Mouse (Mus musculus) embryo, embryonic 10.5 days (tissue): Measurements from ENCODE around the gene Zfp637.
"Not testable (repeated sequence)": the region's sequence is repeated elsewhere in the genome, so short reads cannot be mapped to it uniquely, and the experiment has no call there.

Source experiments
- DNase-seq: peaks from one replicate; pipeline ENCODE4 v3.0.0-alpha.2; 2015; ENCODE audit warnings: low spot score

Zfp637 gene

DNA sequence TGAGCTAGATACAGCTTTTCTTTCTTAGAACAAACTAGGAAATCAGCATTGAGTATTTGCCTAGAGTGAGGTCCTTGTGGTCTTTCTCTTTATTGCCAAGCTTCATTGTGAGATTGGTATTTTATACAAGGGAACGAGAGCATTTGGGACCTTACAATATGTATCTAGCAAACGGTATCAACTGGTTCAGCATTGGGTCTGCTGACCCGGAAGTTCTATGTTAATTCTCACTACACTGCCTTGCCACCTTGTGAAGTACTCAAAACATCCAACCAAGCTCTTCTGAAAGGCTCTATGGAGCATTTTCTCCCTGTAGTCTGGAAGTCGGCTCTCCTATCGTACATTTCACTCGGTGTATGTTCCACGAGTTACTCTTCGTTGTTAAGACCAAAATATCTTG, 22.8 kb downstream of the Zfp637 start:
- DNase-seq = no peak

GRCm38 (mm10) chr6:117868187-117868586, 27.2 kb downstream of the Zfp637 start:
- DNase-seq = no peak

- DNase-seq = no peak
Observed at GRCm38 (mm10) chr6:117871034-117871433, 30.1 kb downstream of the Zfp637 start.

DNA sequence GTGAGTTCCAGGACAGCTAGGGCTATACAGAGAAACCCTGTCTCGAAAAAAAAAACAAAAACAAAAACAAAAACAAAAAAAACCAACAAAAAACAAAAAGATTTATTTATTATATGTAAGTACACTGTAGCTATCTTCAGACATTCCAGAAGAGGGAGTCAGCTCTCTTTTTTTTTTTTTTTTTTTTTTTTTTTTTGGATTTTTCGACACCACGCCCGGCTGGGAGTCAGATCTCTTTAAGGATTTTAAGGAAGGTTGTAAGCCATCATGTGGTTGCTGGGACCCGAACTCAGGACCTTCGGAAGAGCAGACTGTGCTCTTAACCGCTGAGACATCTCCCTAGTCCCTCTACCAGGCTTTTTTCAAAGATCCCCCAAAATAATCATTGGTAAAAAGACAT, 32.5 kb downstream of the Zfp637 start:
- not testable (repeated sequence) for DNase-seq

DNA sequence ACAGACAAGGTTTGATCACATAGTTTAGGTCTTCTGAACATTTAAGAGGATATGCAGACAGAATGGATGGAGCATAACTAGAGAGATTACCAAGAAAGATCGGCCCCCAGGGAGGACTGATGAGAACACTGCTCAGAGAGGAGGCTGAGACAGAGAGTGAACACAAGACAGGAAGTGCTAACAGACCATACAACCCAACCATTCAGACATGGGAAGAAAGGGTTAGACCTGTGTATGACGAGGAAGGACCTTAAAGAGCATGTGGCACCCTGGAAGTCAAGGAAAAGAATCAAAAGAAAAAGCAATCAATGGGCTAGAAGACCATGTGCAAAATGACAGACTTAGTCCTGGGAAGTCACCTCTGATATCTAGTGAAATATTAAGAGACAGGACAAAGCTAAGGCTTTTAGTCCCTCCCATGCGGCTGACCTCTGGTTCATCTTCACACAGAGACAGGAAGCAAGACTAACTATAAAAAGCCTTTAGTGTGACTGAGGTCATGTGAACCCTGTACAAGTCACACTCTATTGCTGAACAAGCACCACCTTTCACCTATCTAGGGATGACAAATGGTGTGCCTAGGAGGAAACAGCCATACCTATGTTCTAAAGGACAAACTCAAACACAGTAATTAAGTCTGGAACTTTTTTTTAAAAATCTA, 33.8 kb downstream of the Zfp637 start:
- no peak for DNase-seq

DNA sequence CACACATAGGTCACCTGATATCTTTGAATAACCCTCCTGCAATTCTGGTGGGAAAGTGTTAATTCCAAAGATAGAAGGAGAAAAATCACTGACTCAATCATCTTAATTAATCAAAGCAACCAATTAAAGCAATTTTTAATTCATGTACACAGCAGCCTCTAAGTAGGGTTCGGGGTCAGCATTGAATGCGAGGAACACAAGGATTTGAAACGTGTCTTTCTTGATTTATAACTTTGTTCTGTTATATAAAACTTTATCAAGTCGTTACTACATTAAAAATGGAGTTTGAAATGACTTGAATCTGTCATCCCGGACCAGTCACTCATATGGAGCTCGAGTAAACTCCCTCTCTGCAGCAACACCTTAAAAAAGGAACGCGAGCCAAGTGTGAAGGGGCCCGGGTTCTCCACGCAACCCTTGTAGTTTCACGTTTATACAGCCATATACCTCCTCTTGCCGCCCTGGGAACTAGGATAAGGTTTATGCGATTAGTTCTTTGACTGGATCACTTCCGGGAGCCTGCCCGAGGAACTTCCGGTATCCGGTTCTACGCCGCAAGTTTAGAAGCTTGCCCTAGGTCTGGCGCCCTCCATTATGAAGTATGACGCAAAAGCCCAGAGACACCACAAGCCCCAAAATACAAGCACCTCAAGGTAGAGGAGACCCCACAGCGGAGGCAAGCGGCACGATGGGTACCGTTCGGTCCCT, 37.9 kb downstream of the Zfp637 start:
- DNase-seq = peak; percentile 93

DNA sequence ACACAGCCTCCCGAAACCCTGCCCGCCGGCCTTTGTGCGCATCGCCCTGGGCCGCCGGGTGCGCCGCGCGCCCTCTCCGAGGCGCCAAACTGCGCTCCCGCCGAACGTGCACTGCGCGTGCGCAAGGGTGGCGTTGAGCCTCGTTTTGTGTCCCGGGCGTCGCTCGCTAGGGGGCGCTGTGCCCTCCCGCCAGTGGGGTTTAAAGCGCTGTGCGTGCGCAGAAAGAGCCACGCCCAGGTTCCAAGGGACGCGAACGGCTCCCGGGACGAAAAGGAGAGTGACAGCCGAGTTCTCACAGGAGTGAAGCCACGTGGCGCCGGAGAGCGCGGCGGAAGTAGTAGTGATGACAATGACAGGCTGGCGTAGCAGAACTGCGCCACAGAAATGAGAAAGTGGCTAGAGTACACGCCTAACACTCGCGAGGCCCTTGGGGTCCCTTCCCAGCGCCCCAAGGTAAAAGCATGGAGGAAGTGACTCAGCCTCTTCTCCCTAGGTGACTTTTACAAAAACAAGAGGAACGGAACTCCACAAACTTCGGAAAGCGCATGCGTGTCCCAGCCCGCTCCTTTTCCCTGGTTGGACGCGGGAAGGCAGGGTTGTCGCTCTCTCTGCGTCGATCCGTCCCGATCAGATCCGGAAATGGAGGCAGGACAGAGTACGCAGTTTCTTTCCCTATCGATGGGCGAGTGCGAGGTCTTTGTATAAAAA, 38.6 kb downstream of the Zfp637 start:
- peak; percentile 100 for DNase-seq

DNA sequence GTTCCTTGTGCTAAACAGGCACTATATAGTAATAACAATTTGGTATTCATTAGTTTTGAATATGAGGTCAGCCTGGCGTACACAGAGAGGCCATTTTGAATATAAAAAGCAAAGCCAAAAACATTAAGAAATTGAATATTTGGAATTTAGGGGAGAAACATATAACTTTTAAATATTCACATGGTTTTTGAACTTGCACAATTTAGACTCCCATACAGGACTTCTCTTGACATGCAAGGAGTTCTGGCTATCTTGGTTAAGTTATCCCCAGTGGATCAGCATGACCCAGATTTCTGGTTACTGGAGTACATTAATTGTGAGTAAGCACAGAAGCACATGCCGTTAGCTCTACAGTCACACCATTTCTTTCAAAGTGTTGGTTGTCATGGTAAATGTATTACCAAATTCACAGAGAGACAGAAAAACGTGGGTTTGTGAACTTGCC, 39.4 kb downstream of the Zfp637 start:
- no peak for DNase-seq

DNA sequence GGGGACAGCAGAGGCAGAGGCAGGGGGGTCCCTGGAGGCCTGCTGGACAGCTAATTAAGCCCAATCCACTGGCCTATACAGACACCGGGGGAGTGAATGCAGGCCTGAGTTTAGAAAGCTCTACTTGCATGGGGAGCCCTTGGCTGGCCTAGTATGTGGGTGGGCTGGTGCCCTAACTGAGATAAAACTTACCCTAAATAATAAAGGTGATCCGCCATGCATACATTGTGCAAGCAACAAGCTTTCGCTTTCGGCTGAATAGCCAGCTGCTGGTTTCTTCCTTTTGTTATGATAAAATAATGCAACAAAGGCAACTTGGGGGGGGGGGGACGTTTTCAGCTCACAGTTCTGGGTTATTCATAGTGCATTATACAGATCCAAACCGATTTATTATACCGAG, 40.2 kb downstream of the Zfp637 start:
- no peak for DNase-seq

- DNase-seq = no peak
Observed at GRCm38 (mm10) chr6:117881997-117882396, 41.0 kb downstream of the Zfp637 start.

GRCm38 (mm10) chr6:117885943-117886342, 45.0 kb downstream of the Zfp637 start:
- DNase-seq = no peak

- DNase-seq = no peak
Observed at GRCm38 (mm10) chr6:117888032-117888431, 47.1 kb downstream of the Zfp637 start.

DNA sequence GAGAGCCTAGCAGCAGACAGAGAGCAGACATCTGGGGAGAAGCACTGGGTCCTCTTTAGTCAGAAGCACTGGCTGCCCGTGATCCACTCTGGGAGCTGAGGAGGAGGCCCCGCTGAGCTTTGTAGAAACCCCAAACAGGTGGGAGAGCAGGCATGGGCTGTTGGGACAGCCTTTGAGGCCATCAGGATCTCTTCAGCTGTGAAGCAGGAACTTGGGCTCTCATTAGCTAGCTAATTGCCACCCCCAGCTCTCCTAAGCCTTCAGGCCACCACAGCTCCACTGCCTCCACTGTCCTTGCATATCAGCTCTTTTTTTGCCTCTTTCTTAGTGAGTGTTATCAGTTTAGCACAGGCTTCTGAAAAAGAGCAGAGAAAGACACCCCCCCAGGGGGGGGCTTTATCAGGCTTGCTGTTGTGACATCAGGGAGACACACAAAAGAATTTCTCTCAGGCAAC, 47.7 kb downstream of the Zfp637 start:
- no peak for DNase-seq

DNA sequence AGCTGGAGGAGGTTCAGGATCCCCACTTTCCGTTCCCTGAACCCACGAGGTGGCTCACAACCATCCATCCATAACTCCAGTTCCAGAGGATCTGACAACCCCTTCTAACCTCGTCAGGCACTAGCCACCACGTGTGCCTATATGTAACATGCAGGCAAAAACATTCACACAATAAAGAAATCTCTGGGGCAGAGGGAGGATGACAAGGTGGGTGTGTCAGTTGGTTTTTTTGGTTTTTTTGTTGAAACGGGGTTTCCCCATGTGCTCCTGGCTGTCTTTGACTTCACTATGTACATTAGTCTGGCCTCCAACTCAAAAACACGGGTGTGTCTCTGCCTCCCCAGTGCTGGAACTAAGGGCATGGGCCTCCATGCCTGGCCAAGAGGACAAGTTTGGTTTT, 49.3 kb downstream of the Zfp637 start:
- DNase-seq = no peak

- no peak for DNase-seq
Observed at GRCm38 (mm10) chr6:117891369-117892160, 50.6 kb downstream of the Zfp637 start.

DNA sequence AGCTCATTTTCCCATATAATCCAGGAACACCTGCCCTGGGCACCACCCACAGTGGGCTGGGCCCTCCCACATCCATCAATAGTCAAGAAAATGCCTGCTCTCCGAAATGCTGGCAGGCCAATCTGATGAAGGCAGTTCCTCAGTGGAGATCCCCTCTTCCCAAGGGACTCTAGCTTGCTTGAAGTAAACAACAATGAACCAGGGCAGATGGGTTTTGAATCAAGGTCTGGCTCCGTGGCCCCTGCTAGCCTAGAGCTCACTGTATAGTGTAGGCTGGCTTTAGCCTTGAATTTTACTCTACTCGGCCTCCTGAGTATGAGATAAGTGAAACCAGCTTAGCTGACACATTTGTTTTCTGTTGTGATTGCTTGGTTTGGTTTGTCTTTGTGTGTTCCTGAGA, 51.4 kb downstream of the Zfp637 start:
- no peak for DNase-seq

- DNase-seq = no peak
Observed at GRCm38 (mm10) chr6:117893435-117893834, 52.5 kb downstream of the Zfp637 start.
